Mouse (Mus musculus) skeletal muscle tissue, adult 2 months (tissue): ENCODE results near the gene Zscan22.
"Not testable (repeated sequence)": the region's sequence is repeated elsewhere in the genome, so short reads cannot be mapped to it uniquely, and the experiment has no call there.

Experiments
- DNase-seq: peaks from one replicate; pipeline ENCODE4 v3.0.0-alpha.2; 2012; ENCODE audit warnings: low read depth, low spot score

Zscan22 gene

DNA sequence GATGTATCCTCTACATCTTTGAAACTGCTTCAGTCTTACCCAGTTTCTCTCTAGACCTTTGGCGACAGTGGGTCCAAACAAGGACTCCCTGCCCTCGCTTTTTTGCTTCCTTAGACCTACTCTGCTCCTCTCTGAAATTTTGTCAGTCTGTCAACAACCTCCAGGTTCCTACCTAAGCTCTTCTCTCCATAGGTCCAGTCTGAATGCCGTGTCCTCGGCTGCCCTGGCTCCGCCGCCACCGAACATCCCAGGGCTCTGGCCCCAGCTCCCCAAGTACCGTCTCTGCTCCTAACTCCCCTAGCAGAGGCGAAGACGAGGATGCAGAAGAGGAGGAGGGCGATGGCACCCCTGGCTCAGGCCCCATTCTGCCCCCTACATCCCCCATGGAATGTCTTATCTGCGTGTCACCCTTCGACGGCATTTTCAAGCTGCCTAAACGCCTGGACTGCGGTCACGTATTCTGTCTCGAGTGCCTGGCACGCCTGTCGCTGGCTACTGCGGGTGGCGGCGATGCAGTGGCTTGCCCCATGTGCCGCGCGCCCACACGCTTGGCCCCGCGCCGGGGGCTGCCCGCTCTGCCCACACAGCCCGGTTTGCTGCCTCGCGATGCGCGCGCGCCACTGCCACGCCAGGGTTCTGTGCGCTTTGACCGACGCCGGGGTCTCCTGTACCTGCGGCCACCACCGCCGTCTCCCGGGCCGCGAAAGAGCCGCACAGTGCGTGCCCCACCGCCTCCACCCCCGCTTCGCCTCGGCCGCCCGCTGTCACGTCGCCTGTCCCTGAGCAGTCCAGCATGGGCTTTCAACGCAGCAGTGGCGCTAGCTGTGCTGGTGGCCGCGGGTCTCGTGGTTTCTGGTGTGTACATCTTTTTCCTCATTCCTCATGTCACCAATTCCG, 30.3 kb downstream of the Zscan22 start:
- DNase-seq: no peak

DNA sequence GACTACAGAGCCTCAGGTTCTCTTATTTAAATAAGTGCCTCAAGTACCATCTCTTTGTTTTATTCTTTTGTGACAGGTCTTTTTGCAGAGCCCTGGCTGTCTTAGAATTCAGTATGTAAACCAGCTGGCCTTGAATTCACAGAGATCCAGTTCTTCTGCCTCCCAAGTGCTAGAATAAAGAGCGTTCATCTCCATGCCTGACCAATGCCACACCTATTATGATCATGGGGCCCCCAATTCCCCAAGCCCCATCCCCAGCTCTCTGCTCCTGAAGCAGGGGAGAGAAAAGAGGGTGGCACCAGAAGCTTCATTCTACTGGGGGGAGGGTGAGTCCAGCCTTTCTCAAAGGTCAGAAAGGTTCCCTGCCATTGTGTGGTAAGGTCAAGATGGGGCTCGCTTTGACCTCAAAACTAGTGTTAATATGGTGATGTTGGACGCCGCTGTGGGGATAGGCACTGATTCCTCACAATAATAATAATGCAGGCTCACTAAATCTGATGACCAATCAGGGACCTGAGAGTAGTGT, 36.1 kb downstream of the Zscan22 start:
- no peak for DNase-seq

DNA sequence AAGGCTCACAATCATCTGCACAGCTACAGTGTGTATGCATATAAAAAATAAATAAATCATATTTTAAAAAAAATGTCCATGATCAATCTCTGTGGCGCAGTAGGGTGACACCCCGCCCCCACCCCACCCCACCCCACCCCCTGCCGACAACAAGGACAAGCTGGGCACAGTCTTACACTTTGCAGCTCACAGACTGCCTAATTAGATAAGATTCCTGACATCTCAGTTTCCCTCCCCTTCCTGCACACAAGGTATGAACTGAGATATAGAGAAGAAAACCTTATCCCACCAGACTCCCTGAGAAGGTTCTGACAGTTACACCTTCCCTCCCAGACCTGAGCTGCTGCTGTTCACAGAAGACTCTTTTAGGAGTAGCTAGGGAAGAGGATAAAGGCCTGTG, 37.2 kb downstream of the Zscan22 start:
- DNase-seq: no peak

DNA sequence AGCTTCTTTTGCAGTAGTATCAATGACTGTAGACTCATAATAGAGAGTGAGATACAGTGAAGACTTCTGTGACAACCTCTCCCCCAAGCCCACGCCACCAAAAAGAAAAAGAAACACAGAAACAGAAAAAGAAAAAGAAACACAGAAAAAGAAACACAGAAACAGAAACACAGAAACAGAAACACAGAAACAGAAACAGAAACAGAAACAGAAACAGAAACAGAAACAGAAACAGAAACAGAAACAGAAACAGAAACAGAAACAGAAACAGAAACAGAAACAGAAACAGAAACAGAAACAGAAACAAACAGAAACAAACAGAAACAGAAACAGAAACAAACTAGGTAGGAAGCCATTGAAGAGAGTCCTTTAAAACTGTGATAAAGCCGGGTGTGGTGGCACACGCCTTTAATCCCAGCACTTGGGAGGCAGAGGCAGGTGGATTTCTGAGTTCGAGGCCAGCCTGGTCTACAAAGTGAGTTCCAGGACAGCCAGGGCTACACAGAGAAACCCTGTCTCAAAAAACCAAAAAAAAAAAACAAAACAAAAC, 39.7 kb downstream of the Zscan22 start:
- not testable (repeated sequence) for DNase-seq

DNA sequence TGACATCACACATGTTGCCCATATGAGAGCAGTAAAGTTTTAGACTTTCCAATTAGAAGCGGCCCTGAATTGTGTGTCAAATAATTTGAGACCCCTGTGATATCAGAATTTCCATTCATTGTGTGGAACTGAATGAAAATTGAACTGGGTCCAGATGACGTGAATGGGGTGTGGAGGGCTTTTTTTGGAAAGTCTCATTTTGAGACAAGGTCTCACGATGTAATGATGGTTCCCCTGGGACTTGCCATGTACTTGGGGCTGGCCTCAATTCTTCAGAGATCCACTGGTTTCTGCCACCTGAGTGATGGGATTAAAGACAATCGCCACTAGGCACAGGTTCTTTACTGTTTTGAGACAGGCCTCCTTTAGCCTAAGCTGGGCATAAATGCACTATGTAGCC, 43.0 kb downstream of the Zscan22 start:
- DNase-seq: no peak

DNA sequence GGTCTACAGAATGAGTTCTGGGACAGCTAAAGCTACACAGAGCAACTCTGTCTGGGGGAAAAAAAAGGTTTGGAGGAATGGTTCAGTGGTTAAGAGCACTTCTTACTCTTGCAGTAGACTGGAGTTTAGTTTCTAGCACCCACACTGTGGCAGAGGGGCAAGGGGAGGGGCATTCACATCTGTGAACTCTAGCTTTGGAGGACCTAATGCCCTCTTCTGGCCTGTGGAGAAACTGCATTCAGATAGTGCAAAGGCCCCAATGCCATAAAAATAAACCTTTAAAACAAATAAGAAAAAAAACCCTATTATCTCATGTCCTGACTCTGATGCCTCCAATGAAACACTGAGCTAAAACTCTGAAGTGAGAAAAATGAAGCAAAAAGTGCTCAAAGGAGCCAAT, 45.9 kb downstream of the Zscan22 start:
- DNase-seq: no peak

DNA sequence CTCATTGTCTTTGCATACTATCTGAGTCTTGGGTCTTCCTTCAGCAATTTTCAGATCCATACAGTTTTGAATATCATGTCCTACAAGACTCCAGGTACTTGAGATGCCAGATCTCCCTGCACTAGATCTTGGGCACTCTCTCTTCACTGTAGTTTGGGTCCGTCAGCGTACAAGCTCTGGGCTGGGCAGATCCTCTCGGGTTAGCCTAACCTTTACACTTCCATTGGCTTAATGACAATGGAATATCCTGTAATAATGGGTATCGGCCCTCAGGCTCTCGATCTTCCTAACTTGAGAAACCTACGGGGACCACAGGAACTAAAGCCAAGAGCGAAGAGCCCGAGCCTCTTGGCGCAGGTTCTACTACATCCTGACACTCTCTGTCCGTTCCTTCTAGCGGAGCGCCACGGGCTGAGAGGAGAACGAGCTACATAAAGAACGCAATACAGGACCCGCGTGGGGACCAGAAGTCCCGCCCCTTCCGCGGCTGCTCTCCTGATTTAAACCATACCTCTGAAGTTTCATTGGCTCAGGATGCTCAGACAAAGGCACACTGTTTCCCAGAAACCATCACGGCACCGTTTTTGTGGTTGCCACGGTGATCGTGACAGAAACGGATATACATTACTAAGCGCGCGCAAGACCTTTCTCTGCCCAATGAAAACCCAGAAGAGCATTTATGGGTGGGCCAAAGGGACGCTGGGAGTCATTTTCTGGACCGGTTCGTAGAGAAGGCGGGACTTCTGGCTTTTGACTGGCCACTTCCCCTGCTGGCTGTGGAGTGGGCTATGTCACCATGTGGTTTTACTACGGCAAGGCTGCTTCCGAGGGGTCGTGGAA, 51.6 kb downstream of the Zscan22 start:
- peak; percentile 88 for DNase-seq

DNA sequence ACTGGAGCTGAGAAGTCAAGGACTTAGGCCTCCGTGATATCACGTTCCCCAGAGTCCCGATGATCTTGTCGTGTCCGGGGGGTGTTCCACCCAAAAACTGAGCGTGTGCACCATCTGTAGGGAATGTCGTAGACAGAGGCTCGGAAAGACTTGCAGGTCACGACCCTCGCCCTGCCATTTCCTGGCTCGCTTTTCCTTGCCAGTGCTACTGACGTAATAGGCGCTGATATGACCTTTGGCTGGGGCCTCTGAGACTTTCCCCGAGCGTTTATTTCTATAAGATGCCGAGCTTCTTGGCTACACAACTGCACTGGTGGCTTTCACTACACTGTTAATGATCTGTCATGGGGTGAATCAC, 52.2 kb downstream of the Zscan22 start:
- DNase-seq: no peak

DNA sequence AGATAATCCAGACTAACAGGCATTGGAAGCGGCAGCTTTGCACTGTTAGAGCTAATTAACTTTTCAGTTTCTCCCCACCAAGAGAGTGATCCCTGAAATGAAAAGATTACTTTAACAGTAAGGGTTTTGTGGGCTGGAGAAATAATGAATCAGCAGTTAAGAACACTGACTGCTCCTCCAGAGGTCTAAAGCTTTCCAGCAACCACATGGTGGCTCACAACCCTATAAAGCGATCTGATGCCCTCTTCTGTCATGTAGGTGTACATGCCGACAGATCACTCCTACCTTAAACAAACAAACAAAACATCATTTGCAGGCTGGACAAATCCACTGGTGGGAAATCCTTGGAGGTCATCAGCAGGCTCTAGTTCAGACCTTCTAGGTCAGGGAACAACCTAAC, 57.3 kb downstream of the Zscan22 start:
- no peak for DNase-seq

DNA sequence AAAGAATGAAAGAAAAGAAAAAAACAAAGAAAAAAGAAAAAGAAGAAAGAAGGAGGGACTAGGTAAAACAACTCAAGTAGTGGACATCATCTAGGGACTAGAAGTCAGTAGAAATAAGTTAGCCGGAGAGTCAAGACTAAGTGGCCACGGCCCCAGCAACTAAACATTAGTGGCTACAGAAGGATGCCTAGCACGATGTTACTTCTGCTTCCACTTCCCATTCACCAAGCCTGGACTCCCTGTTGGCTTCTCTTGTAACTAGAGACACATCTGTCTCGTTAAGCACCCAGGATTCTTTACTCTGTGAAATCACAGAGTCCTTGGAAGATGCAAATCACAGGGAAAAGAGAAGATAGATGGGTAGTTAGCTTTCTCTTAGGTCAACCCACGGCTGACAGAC, 59.9 kb downstream of the Zscan22 start:
- no peak for DNase-seq
